Mouse (Mus musculus): Measurements from ENCODE around the gene Ormdl1.

DNA sequence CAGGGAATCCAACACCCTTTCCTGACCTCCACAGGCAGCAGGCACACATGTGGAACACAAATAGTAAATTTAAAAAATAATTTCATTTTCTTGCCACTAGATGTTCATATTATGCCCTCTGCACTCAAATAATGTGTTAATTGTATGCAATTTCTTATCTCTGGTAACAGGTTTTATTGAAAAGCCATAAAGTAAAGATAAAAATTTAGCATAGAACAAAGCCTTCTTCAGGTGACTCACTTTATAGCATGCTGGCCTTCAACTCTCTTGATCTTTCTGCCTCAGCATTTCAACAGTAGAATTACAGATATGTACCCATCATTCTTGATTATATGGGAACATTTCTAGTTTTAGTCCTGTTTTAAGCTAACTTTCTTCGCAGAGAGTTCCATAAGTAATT lies 27.4 kb downstream of the Ormdl1 start:
- TF ChIP-seq GATA1 (IDR thresholded peaks at IDR 0.05; ENCODE audit: borderline replicate concordance, low read length) (no peak), FLI1 (IDR thresholded peaks at IDR 0.05; ENCODE audit: low read length) (no peak)

Data from megakaryocyte, embryonic 14.5 days (primary cell).